Mouse (Mus musculus): ENCODE data around the gene 1700029J07Rik. TPM values are rescaled to one million over a fixed set of nuclear protein-coding genes. Genes with fewer than 3 reads are reported as not detected.
A peak's percentile ranks its signal among the peaks of the same experiment; 100 is the strongest.

Gene 1700029J07Rik
- polyA plus RNA-seq, 1 experiment from 2014 or later = 4.6 TPM

DNA sequence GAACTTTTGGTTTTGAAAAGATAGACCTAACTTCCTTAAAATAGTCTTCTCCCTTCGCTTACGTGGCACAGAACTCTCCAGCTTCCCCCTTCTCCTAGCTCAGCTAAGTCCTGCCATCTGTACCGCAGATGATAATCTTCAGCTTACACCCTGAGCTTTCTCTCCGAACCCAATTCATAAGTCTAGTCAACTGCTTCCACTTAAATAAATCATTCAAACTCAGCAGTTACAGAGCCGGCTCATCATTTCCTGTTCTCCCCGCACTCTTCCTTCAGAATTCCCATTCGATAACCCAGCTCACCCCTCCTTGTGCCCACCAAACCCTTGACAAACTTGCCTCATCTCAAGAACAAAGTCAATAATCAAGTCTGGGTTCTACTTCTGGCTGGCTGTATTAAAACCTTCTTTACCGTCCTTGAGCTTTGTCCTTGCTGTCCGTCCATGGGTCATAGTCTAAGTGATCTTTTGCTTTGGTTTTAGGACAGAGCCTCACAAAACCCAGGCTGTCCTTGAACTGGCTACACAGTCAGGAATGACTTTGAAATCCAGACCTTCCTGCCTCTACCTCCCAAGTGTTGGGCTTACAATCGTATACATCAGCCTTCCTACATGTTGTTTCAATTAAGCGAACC is 901 bp upstream of the 1700029J07Rik start:
- Histone ChIP-seq H3K36me3 (ENCODE audit: control insufficient read depth, insufficient read depth, low read length) (peaks cover 6% of the 10 kb centered on the region), H3K27me3 (ENCODE audit: control insufficient read depth, insufficient read depth, low read length) (no peaks in the 10 kb centered on the region), H3K4me2 (replicated peaks; ENCODE audit: low read depth, low read length) (peak overlapping the region; percentile 74), H3K9me3 (ENCODE audit: control insufficient read depth, low read depth, low read length) (no peaks in the 10 kb centered on the region), H3K4me1 (ENCODE audit: control insufficient read depth, insufficient read depth, low read length) (0 out of 2 replicates have a peak, but pooled peaks cover 3% of the 10 kb centered on the region), H3K9ac (replicated peaks; ENCODE audit: low read depth, low read length) (peak overlapping the region; percentile 57), H3K27ac (ENCODE audit: low read length) (peak overlapping the region; percentile 55; the same call in 1 of the 2 replicates), H3K4me3 (ENCODE audit: low read depth, low read length) (peak overlapping the region; percentile 80)
- 64% methylated on average over 11 of the region's 11 CpGs for WGBS
- ATAC-seq (ENCODE audit: insufficient number of reproducible peaks, insufficient read depth, low FRiP score, low read depth) = no peak

- Histone ChIP-seq H3K4me1 (ENCODE audit: control insufficient read depth, insufficient read depth, low read length) (0 out of 2 replicates have a peak, but pooled peaks cover 3% of the 10 kb centered on the region), H3K4me2 (replicated peaks; ENCODE audit: low read depth, low read length) (peak overlapping the region; percentile 74; the same call in 1 of the 2 replicates), H3K27me3 (ENCODE audit: control insufficient read depth, insufficient read depth, low read length) (no peaks in the 10 kb centered on the region), H3K9me3 (ENCODE audit: control insufficient read depth, low read depth, low read length) (no peaks in the 10 kb centered on the region), H3K36me3 (ENCODE audit: control insufficient read depth, insufficient read depth, low read length) (no peaks in the 10 kb centered on the region), H3K27ac (ENCODE audit: low read length) (no peak overlapping the region), H3K9ac (replicated peaks; ENCODE audit: low read depth, low read length) (no peak overlapping the region), H3K4me3 (ENCODE audit: low read depth, low read length) (0 out of 2 replicates have a peak overlapping the region, but pooled peaks have one; percentile 80)
- no peak for ATAC-seq (ENCODE audit: insufficient number of reproducible peaks, insufficient read depth, low FRiP score, low read depth)
- 71% methylated on average over 8 of the region's 8 CpGs for WGBS
Observed at GRCm38 (mm10) chr8:45973988-45974505, 1.0 kb downstream of the 1700029J07Rik start.

- no peak overlapping the region for H3K9ac ChIP-seq (replicated peaks; ENCODE audit: low read depth, low read length)
- H3K4me3 ChIP-seq (ENCODE audit: low read depth, low read length) = no peak overlapping the region
- 0 out of 2 replicates have a peak, but pooled peaks cover under 1% of the 10 kb centered on the region for H3K4me1 ChIP-seq (ENCODE audit: control insufficient read depth, insufficient read depth, low read length)
- 93% methylated on average over 12 of the region's 12 CpGs for WGBS
- no peaks in the 10 kb centered on the region for H3K36me3 ChIP-seq (ENCODE audit: control insufficient read depth, insufficient read depth, low read length)
- H3K27me3 ChIP-seq (ENCODE audit: control insufficient read depth, insufficient read depth, low read length) = no peaks in the 10 kb centered on the region
- H3K27ac ChIP-seq (ENCODE audit: low read length) = no peak overlapping the region
- ATAC-seq (ENCODE audit: insufficient number of reproducible peaks, insufficient read depth, low FRiP score, low read depth) = no peak
- H3K9me3 ChIP-seq (ENCODE audit: control insufficient read depth, low read depth, low read length) = no peaks in the 10 kb centered on the region
- H3K4me2 ChIP-seq (replicated peaks; ENCODE audit: low read depth, low read length) = no peak overlapping the region
Observed at GRCm38 (mm10) chr8:45970894-45971293, 4.2 kb downstream of the 1700029J07Rik start.

- WGBS = 70% methylated on average over 2 of the region's 2 CpGs
- H3K4me2 ChIP-seq (replicated peaks; ENCODE audit: low read depth, low read length) = no peak overlapping the region
- no peak for ATAC-seq (ENCODE audit: insufficient number of reproducible peaks, insufficient read depth, low FRiP score, low read depth)
- no peaks in the 10 kb centered on the region for H3K9me3 ChIP-seq (ENCODE audit: control insufficient read depth, low read depth, low read length)
- no peak overlapping the region for H3K27ac ChIP-seq (ENCODE audit: low read length)
- no peaks in the 10 kb centered on the region for H3K27me3 ChIP-seq (ENCODE audit: control insufficient read depth, insufficient read depth, low read length)
- no peak overlapping the region for H3K9ac ChIP-seq (replicated peaks; ENCODE audit: low read depth, low read length)
- no peaks in the 10 kb centered on the region for H3K36me3 ChIP-seq (ENCODE audit: control insufficient read depth, insufficient read depth, low read length)
- H3K4me1 ChIP-seq (ENCODE audit: control insufficient read depth, insufficient read depth, low read length) = no peaks in the 10 kb centered on the region
- H3K4me3 ChIP-seq (ENCODE audit: low read depth, low read length) = no peak overlapping the region
Observed at GRCm38 (mm10) chr8:45950622-45951021, 24.4 kb downstream of the 1700029J07Rik start.

GRCm38 (mm10) chr8:45946283-45946682 is 28.8 kb downstream of the 1700029J07Rik start:
- H3K9ac ChIP-seq (replicated peaks; ENCODE audit: low read depth, low read length) = no peak overlapping the region
- no peaks in the 10 kb centered on the region for H3K36me3 ChIP-seq (ENCODE audit: control insufficient read depth, insufficient read depth, low read length)
- H3K4me3 ChIP-seq (ENCODE audit: low read depth, low read length) = no peak overlapping the region
- ATAC-seq (ENCODE audit: insufficient number of reproducible peaks, insufficient read depth, low FRiP score, low read depth) = no peak
- H3K27me3 ChIP-seq (ENCODE audit: control insufficient read depth, insufficient read depth, low read length) = no peaks in the 10 kb centered on the region
- H3K9me3 ChIP-seq (ENCODE audit: control insufficient read depth, low read depth, low read length) = no peaks in the 10 kb centered on the region
- no peaks in the 10 kb centered on the region for H3K4me1 ChIP-seq (ENCODE audit: control insufficient read depth, insufficient read depth, low read length)
- no peak overlapping the region for H3K27ac ChIP-seq (ENCODE audit: low read length)
- 90% methylated on average over 4 of the region's 4 CpGs for WGBS
- no peak overlapping the region for H3K4me2 ChIP-seq (replicated peaks; ENCODE audit: low read depth, low read length)

DNA sequence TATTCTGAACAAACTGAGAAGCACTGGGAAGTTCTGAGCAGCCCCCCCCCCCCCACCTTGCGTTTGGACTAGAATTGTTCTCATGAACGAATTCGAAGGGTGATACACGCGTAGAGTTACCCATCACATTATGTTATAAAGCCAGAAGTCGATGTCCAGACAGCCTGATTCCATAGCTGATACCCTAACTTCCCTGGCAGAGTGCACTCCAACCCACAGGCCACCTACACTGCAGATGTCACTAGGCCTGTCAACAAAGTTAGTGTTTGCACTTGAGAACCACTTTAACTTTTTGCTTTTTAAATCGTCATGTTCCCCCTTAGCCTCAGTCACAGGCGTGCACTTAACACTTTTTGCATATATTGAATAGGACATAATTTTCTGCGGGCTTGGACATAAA is 38.1 kb downstream of the 1700029J07Rik start:
- Histone ChIP-seq H3K36me3 (ENCODE audit: control insufficient read depth, insufficient read depth, low read length) (no peaks in the 10 kb centered on the region), H3K4me3 (ENCODE audit: low read depth, low read length) (no peak overlapping the region), H3K27me3 (ENCODE audit: control insufficient read depth, insufficient read depth, low read length) (no peaks in the 10 kb centered on the region), H3K9ac (replicated peaks; ENCODE audit: low read depth, low read length) (no peak overlapping the region), H3K9me3 (ENCODE audit: control insufficient read depth, low read depth, low read length) (no peaks in the 10 kb centered on the region), H3K27ac (ENCODE audit: low read length) (no peak overlapping the region), H3K4me2 (replicated peaks; ENCODE audit: low read depth, low read length) (no peak overlapping the region), H3K4me1 (ENCODE audit: control insufficient read depth, insufficient read depth, low read length) (no peaks in the 10 kb centered on the region)
- no peak for ATAC-seq (ENCODE audit: insufficient number of reproducible peaks, insufficient read depth, low FRiP score, low read depth)
- WGBS = 87% methylated on average over 9 of the region's 9 CpGs

GRCm38 (mm10) chr8:45934582-45935014 is 40.5 kb downstream of the 1700029J07Rik start, which contains the start of gene Ccdc110:
Gene Ccdc110 (plus strand): TSS chr8:45934619.
- Histone ChIP-seq H3K9me3 (ENCODE audit: control insufficient read depth, low read depth, low read length) (no peaks in the 10 kb centered on the region), H3K27me3 (ENCODE audit: control insufficient read depth, insufficient read depth, low read length) (no peaks in the 10 kb centered on the region), H3K4me1 (ENCODE audit: control insufficient read depth, insufficient read depth, low read length) (no peaks in the 10 kb centered on the region), H3K4me2 (replicated peaks; ENCODE audit: low read depth, low read length) (peak within 1 kb of the TSS; percentile 46), H3K36me3 (ENCODE audit: control insufficient read depth, insufficient read depth, low read length) (no peaks in the 10 kb centered on the region), H3K9ac (replicated peaks; ENCODE audit: low read depth, low read length) (no peak within 1 kb of the TSS), H3K27ac (ENCODE audit: low read length) (no peak within 1 kb of the TSS), H3K4me3 (ENCODE audit: low read depth, low read length) (peak within 1 kb of the TSS; percentile 23)
- peak; percentile 77 for ATAC-seq (ENCODE audit: insufficient number of reproducible peaks, insufficient read depth, low FRiP score, low read depth)
- 6% methylated on average over 23 of the region's 23 CpGs for WGBS

- Histone ChIP-seq H3K4me3 (ENCODE audit: low read depth, low read length) (no peak overlapping the region), H3K9me3 (ENCODE audit: control insufficient read depth, low read depth, low read length) (no peaks in the 10 kb centered on the region), H3K9ac (replicated peaks; ENCODE audit: low read depth, low read length) (no peak overlapping the region), H3K27ac (ENCODE audit: low read length) (no peak overlapping the region), H3K4me1 (ENCODE audit: control insufficient read depth, insufficient read depth, low read length) (no peaks in the 10 kb centered on the region), H3K27me3 (ENCODE audit: control insufficient read depth, insufficient read depth, low read length) (no peaks in the 10 kb centered on the region), H3K4me2 (replicated peaks; ENCODE audit: low read depth, low read length) (no peak overlapping the region), H3K36me3 (ENCODE audit: control insufficient read depth, insufficient read depth, low read length) (no peaks in the 10 kb centered on the region)
- ATAC-seq (ENCODE audit: insufficient number of reproducible peaks, insufficient read depth, low FRiP score, low read depth) = no peak
- 92% methylated on average over 7 of the region's 7 CpGs for WGBS
Observed at GRCm38 (mm10) chr8:45922116-45922515, 52.9 kb downstream of the 1700029J07Rik start.

Data from stomach, embryonic 14.5 days (tissue).